Mouse (Mus musculus): Measurements from ENCODE around the gene Tgfa.
A peak's percentile ranks its signal among the peaks of the same experiment; 100 is the strongest.

The Tgfa gene

GRCm38 (mm10) chr6:86233512-86234430 is 38.7 kb downstream of the Tgfa start:
- DNase-seq: peak; percentile 38

DNA sequence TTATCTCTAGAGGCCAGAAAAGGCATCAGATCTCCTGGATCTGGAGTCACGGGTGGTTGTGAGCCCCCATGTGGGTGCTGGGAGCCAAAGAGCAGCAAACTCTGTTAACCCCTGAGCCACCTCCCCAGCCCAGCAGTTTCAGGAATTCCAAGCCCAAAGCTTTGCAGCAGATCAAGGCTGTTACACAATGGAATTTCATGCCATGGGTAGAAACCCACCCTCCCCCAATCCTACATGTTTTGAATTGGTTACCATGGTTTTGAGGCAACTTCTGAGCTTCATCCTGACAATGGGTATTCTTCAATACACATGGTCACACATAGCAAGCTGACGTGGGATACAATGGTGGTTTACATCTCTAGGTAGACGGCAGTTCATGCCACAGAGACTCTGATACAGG is 49.8 kb downstream of the Tgfa start:
- DNase-seq: no peak

- DNase-seq: no peak
Measured at GRCm38 (mm10) chr6:86245965-86246364, 50.9 kb downstream of the Tgfa start.

DNA sequence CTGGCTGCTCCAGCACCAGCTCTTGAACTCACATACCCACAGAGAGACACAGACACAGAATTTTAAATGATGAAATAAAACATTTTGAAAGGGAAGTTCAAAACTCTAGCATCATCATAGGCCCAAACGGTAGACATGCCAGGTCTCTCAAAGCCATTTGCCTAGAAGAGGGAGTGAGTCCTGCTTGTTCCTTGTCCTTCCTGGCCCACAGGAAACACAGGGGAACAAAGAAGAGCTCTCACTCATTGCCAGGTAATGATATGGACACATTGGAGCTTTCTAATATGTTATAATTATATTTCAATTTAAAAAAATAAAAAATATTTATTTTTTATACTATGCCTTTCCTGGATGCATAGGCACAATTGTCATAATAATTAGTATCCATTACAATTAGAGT is 53.5 kb downstream of the Tgfa start:
- no peak for DNase-seq

DNA sequence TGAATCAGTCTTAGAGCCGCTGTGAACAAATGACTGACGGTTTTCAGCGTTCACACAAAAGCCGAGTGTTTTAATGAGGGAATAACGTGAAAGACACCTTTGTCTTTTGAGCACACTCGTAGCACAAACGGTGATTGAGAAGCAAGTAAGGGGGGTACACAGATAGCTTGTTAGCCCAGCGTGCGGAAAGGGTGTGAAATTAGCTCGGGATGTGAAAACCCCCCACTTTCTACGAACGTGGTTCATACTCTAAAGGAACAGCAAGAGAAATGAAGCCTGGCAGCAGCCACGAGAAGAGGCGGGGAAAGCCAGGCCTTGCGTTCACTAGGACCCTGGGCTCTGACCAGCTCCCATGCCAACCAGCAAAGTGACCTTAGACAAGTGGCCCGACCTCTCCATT is 54.0 kb downstream of the Tgfa start:
- DNase-seq: no peak

- no peak for DNase-seq
Measured at GRCm38 (mm10) chr6:86250236-86250635, 55.2 kb downstream of the Tgfa start.

DNA sequence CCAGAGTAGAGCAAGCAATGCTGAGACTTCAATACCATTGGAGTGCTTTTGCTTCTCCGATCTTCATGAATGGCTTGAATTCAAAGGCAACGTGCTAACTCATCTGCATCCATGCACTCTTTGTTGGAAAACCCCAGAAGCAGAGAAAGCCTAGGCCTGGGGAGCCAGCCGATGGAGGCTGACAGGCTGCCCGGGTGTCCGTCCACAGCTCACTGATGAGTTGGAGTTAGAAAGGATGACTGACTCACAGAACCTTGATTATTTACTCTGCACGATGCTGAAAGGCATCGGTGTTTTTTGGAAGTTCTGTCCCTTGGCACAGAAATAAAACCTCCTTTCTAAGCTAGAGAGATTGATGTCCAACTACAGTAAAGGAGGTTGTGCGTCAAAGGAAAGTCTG is 55.8 kb downstream of the Tgfa start:
- DNase-seq: no peak

DNA sequence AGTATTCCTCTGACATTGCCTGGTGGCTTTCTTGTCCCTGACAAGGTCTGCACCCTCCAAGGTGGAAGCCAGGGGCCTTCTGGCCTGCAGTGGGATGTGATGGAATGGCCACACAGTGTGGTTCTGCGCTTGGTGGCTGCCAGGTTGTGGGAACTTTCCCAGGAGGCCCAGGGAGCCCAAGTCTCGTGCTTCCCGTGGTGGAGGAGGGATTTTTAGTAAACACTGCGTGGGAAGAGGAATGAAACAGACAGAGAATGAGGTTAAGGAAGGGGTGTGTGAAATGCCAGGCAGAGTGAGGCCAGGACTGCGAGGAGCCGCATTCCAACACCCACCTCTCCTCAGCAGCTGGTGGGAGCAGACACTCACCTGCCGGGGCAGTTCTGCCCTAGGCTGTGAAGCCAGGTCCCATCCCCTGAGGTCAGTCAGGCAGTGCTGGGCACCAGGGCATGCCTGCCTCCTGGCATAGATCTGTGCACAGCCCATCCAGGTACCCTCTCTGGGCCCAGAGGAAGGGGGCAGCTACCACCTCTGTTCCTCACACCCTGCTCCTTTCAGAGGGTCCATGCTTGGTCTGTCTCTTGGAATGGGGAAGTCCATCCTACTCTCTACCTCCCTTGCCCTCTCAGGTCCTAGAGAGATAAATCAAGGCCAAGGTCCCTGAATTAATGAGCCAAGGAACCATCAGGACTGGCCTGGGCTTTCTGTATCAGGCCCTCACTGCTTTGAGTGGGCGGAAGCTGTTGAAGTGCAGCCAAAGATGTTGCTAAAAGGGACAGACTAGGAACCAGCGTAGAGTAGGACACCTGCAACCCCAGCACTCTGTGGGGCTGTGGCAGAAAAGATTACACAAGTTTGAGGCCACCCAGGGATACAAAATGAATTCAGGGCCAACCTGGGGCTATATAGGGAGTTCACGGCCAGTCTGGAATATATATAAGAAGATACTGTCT is 57.4 kb downstream of the Tgfa start:
- peak; percentile 4 for DNase-seq

DNA sequence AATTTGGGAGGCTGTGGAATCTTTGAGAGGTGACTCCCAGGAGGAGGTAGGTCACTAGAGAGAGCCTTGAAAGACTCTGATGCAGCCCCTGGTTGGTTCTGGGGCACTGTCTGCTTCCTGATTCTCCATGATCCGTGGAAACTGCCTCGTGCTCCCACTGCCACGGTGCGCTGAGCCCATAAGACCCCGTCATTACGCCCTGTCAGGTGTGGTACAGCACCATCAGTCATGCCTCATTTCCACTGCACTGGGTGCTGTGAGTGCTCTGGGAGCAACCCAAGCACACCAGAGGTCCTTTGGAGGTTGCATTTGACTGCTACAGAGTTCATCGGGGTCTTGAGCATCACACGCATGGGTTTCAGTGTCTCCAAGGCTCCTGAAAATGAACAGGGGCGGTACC is 60.9 kb downstream of the Tgfa start:
- DNase-seq: no peak

DNA sequence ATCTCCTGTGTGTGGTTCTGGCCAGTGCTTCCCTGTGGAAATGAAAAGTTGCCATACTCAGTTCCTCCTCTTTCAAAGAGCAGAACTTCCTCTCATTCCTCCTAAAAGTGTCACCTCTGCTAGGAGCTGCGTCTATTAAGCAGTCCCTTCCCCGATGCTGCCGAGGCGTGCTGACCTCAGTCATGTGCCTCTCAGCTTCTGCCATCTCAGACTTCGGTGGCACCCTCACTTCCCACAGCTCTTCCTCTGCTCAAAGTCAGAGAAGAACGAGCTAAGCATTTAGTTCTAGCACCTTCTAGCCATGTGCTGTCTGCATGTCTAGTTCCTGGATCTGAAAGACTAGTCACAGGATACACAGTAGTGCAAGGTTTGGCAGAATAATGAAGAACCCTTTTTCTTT is 64.2 kb downstream of the Tgfa start:
- DNase-seq: no peak

- DNase-seq: no peak
Measured at GRCm38 (mm10) chr6:86260322-86261050, 65.5 kb downstream of the Tgfa start.

GRCm38 (mm10) chr6:86266786-86267185 is 71.8 kb downstream of the Tgfa start:
- DNase-seq: no peak

GRCm38 (mm10) chr6:86270373-86271068 is 75.5 kb downstream of the Tgfa start:
- no peak for DNase-seq

GRCm38 (mm10) chr6:86271130-86271529 is 76.1 kb downstream of the Tgfa start:
- no peak for DNase-seq

- no peak for DNase-seq
Measured at GRCm38 (mm10) chr6:86275704-86276103, 80.7 kb downstream of the Tgfa start.

DNA sequence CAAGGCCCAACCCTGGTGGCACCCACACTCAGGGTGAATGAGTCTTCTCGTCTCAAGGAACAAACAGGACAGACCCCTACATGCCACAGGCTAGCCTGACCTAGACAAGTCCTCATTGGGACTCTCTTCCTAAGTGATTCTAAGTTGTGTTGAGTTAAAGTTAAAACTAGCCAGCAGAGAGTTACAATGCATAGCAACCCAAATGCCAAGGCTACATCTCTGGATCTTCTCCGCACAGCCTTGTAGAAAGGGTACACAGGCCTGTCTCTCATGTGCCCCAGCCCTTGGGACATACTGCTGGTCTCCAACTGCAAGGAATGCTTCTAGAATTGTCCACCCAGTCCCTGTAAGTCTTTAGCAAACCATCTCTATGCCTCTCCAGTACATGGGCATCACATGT is 81.8 kb downstream of the Tgfa start:
- DNase-seq: no peak

GRCm38 (mm10) chr6:86277620-86278019 is 82.6 kb downstream of the Tgfa start:
- DNase-seq: no peak

DNA sequence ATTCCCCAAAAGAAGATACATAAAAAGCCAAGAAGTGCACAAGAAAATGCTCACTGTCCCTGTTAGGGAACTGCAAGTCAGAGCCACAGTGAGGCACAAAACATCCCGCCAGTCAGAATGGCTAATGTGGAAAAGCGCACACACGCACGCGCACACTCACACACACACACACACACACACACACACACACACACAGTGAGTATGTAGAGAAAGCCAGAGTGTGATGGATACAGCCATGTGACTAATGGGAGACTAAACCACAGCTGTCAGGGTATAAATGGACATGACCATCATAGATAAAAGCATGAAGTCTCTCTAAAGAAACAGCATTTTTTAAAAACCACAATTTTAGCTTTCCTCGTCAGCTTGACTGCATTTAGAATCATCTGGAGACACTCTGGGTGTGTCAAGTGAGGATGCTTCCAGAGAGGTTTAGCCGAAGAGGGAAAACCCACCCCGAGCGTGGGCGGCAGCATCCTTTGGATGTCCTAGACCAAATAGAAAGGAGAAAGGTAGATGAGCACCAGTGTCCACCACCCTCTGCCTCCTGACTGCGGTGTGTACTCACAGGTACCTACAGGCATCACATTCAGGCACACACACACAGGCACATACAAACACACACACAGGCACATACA is 86.7 kb downstream of the Tgfa start:
- DNase-seq: no peak

- DNase-seq: no peak
Measured at GRCm38 (mm10) chr6:86293301-86293700, 98.3 kb downstream of the Tgfa start.

GRCm38 (mm10) chr6:86295451-86295850 is 100.4 kb downstream of the Tgfa start:
- peak; percentile 5 for DNase-seq

GRCm38 (mm10) chr6:86296126-86296525 is 101.1 kb downstream of the Tgfa start:
- DNase-seq: no peak

GRCm38 (mm10) chr6:86296938-86297337 is 101.9 kb downstream of the Tgfa start:
- no peak for DNase-seq

Data from lung, postnatal 10 days (tissue).